Mouse (Mus musculus) gastrocnemius, adult 8-10 months (tissue): ENCODE results near the gene Gm35549. TPM values are rescaled to one million over a fixed set of nuclear protein-coding genes. Genes with fewer than 3 reads are reported as not detected.
A peak's percentile ranks its signal among the peaks of the same experiment; 100 is the strongest.
"Not testable (repeated sequence)": the region's sequence is repeated elsewhere in the genome, so short reads cannot be mapped to it uniquely, and the experiment has no call there.

ENCODE experiments used
- DNase-seq, 2 experiments: peaks; one replicate each; pipeline ENCODE4 v3.0.0; 2022; ENCODE audit warnings: low spot score in 2 of 2
- total RNA-seq, 4 experiments: library from RNA; stranded (reverse); gene quantifications; 2 replicates each; pipeline ENCODE4 v1.2.4; 2022

The Gm35549 gene
- not detected for total RNA-seq

GRCm38 (mm10) chr9:122843760-122844159 lies at the start of gene Gm35549:
Gene Gm35549 (minus strand): TSS chr9:122844035.
- no peak for DNase-seq

GRCm38 (mm10) chr9:122886372-122887179 lies 42.7 kb upstream of the Gm35549 start:
- DNase-seq: peak; percentile 17 to 25

- DNase-seq: no peak
Measured at GRCm38 (mm10) chr9:122885385-122885784, 41.5 kb upstream of the Gm35549 start, which contains the start of gene Zkscan7. Gene Zkscan7 (plus strand): TSS chr9:122885685.

- DNase-seq: no peak
Measured at GRCm38 (mm10) chr9:122875145-122875544, 31.3 kb upstream of the Gm35549 start.

- DNase-seq: no peak
Measured at GRCm38 (mm10) chr9:122874653-122875052, 30.8 kb upstream of the Gm35549 start.

GRCm38 (mm10) chr9:122872595-122872994 lies 28.8 kb upstream of the Gm35549 start:
- no peak for DNase-seq

GRCm38 (mm10) chr9:122866192-122866591 lies 22.4 kb upstream of the Gm35549 start:
- no peak for DNase-seq

DNA sequence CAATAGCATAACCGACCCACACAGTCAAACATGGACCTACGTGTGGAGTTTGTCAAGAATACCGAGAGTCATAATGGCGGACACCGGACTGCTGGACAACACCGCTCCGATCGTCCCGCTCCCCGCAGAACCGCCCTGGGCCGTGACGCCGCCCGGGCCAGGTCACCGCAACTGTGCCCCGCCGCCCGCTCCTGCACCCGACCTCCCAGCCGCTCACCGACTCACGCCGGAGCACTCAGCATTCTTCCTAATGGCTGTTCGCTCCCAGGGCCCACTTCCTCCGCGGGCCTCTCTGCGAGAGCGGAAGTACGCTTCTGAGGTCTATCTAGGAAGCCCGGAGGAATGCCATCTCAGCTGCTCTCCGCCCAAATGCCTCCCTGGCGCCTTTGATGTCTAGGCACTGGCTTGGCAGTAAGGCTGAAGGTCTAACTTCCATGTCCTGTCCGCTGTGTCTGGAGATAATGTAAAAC lies 21.9 kb upstream of the Gm35549 start, which contains the start of gene Zfp445:
Gene Zfp445 (minus strand): TSS at position 310 of the 470 bp plus-strand sequence.
- DNase-seq: peak; percentile 51 to 67

DNA sequence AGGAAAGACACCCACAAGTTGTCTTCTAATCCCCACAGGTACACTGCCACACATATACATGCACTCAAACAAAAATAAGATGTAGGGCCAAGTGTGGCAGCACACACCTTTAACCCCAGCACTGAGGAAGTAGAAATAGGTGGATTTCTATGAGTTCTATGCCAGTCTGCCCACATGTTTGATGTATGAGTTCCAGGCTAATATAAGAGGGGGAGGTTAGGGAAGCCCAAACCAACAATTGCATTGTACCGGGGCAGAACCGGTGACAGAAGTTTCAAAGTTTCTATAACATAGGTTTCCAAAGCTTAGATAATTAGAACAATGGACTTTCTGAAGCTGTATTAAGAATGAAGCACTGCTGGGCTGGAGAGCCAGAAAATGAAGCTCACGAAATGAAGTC lies 21.0 kb upstream of the Gm35549 start:
- no peak for DNase-seq

DNA sequence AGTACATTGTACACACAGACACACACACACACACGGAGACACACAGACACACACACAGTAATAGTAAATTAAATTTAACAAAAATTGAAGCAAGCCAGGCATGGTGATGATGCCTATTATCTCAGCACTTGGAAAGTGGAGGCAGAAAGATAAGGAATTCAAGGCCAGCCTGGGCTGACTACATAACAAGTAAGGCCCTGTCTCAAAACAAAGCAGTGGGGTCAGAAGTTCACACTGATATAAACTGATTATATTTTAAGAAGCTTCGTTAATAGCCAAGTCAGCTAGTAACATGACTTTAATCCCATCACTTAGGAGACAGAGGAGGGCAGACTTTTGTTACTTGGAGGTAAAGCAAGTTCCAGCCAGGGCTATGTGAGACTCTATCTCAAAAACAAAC lies 19.9 kb upstream of the Gm35549 start:
- no peak for DNase-seq

DNA sequence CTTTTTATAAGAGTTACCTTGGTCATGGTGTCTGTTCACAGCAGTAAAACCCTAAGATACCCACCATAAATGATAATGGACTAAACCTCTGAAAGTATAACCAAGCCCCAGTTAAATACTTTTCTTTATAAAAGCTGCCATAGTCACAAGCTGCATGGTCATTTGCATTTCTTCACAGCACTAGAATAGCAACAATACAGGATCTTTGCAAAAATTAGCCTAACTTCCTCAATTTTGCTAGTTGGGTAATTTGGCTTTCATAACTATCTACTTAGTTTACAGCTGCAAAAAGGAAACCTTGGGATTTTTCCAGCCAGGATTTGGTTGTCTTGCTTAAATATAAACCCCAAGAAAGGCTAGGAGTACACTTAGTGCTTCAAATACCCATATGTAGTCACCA lies 16.9 kb upstream of the Gm35549 start:
- no peak for DNase-seq

- no peak for DNase-seq
Measured at GRCm38 (mm10) chr9:122856716-122857115, 12.9 kb upstream of the Gm35549 start.

DNA sequence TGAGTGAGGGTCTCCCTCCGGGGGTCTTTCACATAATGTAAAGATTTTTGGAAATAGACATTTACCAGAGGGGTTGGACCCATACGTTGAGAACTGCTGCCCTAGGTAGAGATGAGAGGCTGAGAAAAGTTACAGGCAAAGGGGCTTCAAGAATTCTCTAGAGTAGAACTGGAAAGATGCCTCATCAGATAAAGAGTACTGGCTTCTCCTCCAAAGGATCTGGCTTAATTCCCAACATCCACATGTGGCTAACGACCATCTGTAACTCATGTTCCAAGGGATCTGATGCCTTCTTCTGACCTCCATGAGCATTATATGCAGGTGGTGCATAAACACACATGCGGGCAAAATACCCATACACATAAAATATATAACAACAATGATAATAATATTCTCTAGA lies 11.8 kb upstream of the Gm35549 start:
- DNase-seq: no peak

GRCm38 (mm10) chr9:122855141-122855540 lies 11.3 kb upstream of the Gm35549 start:
- DNase-seq: not testable (repeated sequence)

- no peak for DNase-seq
Measured at GRCm38 (mm10) chr9:122854526-122854925, 10.7 kb upstream of the Gm35549 start.

DNA sequence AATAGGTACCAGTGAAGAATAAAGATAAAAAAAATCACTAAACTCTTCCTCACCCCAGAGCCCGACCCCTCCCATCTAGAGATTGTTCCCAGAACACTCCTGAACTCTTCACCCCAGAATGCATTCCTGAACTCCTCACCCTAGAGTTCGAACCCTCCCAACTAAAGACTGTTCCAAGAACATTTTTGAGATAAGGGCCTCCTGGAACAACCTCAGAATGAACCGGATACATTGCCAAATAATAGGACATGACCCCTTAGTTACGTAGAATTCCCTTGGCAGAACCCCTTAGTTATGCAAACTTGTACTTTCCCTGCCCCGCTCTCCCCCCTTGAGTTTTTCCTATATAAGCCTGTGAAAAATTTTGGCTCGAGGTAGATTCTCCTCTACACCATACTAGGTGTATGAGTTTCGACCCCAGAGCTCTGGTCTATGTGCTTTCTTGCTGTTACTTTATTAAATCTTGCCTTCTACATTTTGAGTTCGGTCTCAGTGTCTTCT lies 4.0 kb upstream of the Gm35549 start:
- not testable (repeated sequence) for DNase-seq

GRCm38 (mm10) chr9:122846156-122846555 lies 2.3 kb upstream of the Gm35549 start:
- DNase-seq: no peak

GRCm38 (mm10) chr9:122845621-122846020 lies 1.8 kb upstream of the Gm35549 start:
- DNase-seq: no peak

DNA sequence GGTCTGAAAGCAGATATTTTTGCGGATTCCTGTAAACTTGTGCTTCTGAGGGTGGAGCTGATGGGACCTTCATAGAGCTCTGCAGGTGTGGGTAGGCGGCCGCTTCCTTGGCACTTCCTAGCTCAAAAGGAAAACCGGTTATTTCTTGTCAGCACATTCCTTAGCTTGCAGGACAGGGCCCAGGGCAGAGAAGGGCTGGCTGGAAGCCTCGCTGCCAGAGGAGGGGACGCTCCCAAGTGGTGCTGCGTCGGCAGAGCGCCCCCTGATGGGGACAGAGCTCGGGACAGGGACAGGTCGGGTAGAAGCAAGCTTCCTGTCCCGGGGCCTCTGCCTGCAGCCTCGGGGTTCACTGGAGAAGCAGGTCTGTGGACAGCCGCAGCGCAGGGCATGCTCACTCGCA lies 6.2 kb downstream of the Gm35549 start:
- DNase-seq: no peak

DNA sequence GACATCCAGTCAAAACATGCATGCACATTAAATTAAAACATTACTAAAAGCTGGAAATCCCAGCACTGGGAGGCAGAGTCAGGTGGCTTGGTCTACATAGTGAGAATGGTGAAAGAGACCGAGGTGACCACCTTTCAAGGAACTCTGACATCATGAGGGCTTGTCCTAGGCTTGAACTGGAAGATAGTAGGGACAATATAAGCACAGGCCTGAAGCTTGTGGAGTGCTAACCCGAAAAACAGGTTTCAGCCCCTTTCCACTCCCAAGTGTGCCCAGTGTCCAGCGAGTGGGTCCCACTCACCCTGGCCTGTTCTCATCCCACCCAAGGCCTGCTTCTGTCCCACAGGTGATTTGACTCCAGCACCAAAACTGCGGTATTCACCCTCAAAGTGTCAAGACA lies 6.6 kb downstream of the Gm35549 start:
- no peak for DNase-seq

- DNase-seq: no peak
Measured at GRCm38 (mm10) chr9:122836790-122837189, 7.0 kb downstream of the Gm35549 start.

DNA sequence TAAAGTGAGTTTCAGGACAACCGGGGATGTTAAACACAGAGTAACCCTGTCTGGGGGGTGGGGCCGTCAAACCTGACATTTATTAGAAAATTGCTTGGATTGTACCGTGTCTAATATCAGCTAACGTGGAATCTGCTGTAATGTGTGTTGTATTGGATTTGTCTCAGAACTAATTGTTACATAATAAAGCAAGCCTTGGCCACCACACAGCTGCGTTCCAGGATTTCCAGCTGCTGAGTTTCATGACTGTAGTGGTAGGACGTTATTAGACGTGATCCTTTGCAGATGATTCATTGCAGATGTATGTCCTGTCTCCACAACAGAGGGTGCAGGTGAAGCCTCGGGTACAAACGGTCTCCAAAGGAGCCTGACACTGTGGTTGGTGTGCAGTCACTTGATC lies 7.7 kb downstream of the Gm35549 start:
- DNase-seq: no peak

- DNase-seq: no peak
Measured at GRCm38 (mm10) chr9:122829826-122830380, 13.9 kb downstream of the Gm35549 start.
